Mouse (Mus musculus): Measurements from ENCODE around the gene 4930513O06Rik. TPM values are rescaled to one million over a fixed set of nuclear protein-coding genes. Genes with fewer than 3 reads are reported as not detected.

Gene 4930513O06Rik
- total and polyA plus RNA-seq, 2 experiments from 2014 or later, result not detected

DNA sequence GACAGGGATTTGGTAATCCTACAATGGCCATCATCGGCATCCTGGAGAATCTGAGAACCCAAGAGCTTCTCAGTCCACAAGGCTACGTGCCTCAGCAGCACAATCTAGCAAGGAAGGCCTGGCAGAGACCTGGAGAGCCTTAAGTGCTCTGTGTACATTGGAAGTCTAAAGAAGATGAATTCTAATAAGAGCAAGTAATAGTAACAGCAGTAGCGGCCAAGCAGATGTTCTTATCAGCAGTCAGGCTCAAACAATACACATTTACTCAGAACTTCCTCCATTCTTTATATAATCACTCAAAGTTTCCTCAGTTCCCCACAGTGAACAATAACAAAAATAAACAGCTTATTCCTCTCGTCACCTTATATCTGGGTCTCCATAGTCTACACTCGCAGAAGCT is 22.0 kb upstream of the 4930513O06Rik start:
- Histone ChIP-seq H3K27me3 (ENCODE audit: control insufficient read depth, insufficient read depth, low read length) (no peaks in the 10 kb centered on the region), H3K9ac (replicated peaks; ENCODE audit: low read depth, low read length) (no peak overlapping the region), H3K4me1 (ENCODE audit: control insufficient read depth, insufficient read depth) (no peaks in the 10 kb centered on the region), H3K36me3 (replicated peaks; ENCODE audit: control insufficient read depth, insufficient read depth, low read length) (no peaks in the 10 kb centered on the region), H3K9me3 (replicated peaks; ENCODE audit: control insufficient read depth, low read length) (no peaks in the 10 kb centered on the region), H3K4me3 (ENCODE audit: low read depth, low read length) (no peak overlapping the region), H3K4me2 (ENCODE audit: low read depth, low read length) (no peak overlapping the region), H3K27ac (ENCODE audit: low read depth) (no peak overlapping the region)
- peak; percentile 11 for DNase-seq (ENCODE audit: low spot score)
- no peak for ATAC-seq (ENCODE audit: insufficient read depth, low read depth)
- no peak for TF ChIP-seq EP300 (IDR thresholded peaks at IDR 0.05; ENCODE audit: low read depth)
- no peak for TF ChIP-seq CTCF (IDR thresholded peaks at IDR 0.05; ENCODE audit: low read depth)
- WGBS, result 57% methylated on average over 5 of the region's 5 CpGs

DNA sequence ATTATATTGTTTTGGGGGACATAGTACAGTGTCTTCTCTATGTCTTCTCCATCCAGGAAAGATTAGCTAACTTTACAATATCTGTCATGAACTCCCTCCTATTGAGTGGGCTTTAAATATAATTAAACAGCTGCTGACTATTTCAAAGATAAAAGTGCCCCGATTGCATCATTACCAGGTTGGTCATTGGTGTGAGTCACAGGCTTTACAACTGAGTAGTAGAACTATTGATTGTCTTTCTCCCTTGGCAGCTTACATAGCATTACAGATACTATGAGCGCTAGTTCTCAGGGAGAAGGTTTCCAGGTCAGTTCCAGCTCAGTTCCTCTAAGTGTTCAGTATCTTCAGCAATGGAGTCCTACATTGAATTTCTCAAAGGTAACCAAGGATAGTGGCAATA is 7.5 kb upstream of the 4930513O06Rik start:
- ATAC-seq (ENCODE audit: insufficient read depth, low read depth) (no peak), DNase-seq (ENCODE audit: low spot score) (no peak)
- H3K27ac ChIP-seq (ENCODE audit: low read depth), result no peak overlapping the region
- TF ChIP-seq CTCF (IDR thresholded peaks at IDR 0.05; ENCODE audit: low read depth) (no peak), EP300 (IDR thresholded peaks at IDR 0.05; ENCODE audit: low read depth) (no peak)
- H3K27me3 ChIP-seq (ENCODE audit: control insufficient read depth, insufficient read depth, low read length), result no peaks in the 10 kb centered on the region
- H3K4me2 ChIP-seq (ENCODE audit: low read depth, low read length), result no peak overlapping the region
- no peak overlapping the region for H3K9ac ChIP-seq (replicated peaks; ENCODE audit: low read depth, low read length)
- no peaks in the 10 kb centered on the region for H3K9me3 ChIP-seq (replicated peaks; ENCODE audit: control insufficient read depth, low read length)
- no peaks in the 10 kb centered on the region for H3K36me3 ChIP-seq (replicated peaks; ENCODE audit: control insufficient read depth, insufficient read depth, low read length)
- 86% methylated on average over 2 of the region's 2 CpGs for WGBS
- no peak overlapping the region for H3K4me3 ChIP-seq (ENCODE audit: low read depth, low read length)
- no peaks in the 10 kb centered on the region for H3K4me1 ChIP-seq (ENCODE audit: control insufficient read depth, insufficient read depth)

GRCm38 (mm10) chrX:139085077-139085476 is 966 bp upstream of the 4930513O06Rik start, which contains the start of gene Serpina7:
Gene Serpina7, minus strand, starts transcription at chrX:139085236.
- ATAC-seq (ENCODE audit: insufficient read depth, low read depth), result no peak

GRCm38 (mm10) chrX:139097197-139097596 is 11.2 kb downstream of the 4930513O06Rik start:
- H3K36me3 ChIP-seq (replicated peaks; ENCODE audit: control insufficient read depth, insufficient read depth, low read length), result no peaks in the 10 kb centered on the region
- ATAC-seq (ENCODE audit: insufficient read depth, low read depth) (no peak), DNase-seq (ENCODE audit: low spot score) (no peak)
- H3K27ac ChIP-seq (ENCODE audit: low read depth), result no peak overlapping the region
- no peak overlapping the region for H3K9ac ChIP-seq (replicated peaks; ENCODE audit: low read depth, low read length)
- no peaks in the 10 kb centered on the region for H3K4me1 ChIP-seq (ENCODE audit: control insufficient read depth, insufficient read depth)
- WGBS, result 38% methylated on average over 1 of the region's 1 CpGs
- H3K9me3 ChIP-seq (replicated peaks; ENCODE audit: control insufficient read depth, low read length), result no peaks in the 10 kb centered on the region
- no peaks in the 10 kb centered on the region for H3K27me3 ChIP-seq (ENCODE audit: control insufficient read depth, insufficient read depth, low read length)
- H3K4me2 ChIP-seq (ENCODE audit: low read depth, low read length), result no peak overlapping the region
- TF ChIP-seq CTCF (IDR thresholded peaks at IDR 0.05; ENCODE audit: low read depth) (no peak), EP300 (IDR thresholded peaks at IDR 0.05; ENCODE audit: low read depth) (no peak)
- H3K4me3 ChIP-seq (ENCODE audit: low read depth, low read length), result no peak overlapping the region

More at GRCm38 (mm10) chrX:139085077-139085476, 966 bp upstream of the 4930513O06Rik start, which contains the start of gene Serpina7:
- no peak within 1 kb of the TSS for H3K4me3 ChIP-seq (ENCODE audit: low read depth, low read length)
- no peak for DNase-seq (ENCODE audit: low spot score)
- H3K27me3 ChIP-seq (ENCODE audit: control insufficient read depth, insufficient read depth, low read length), result no peaks in the 10 kb centered on the region
- H3K36me3 ChIP-seq (replicated peaks; ENCODE audit: control insufficient read depth, insufficient read depth, low read length), result no peaks in the 10 kb centered on the region
- no peak for TF ChIP-seq CTCF (IDR thresholded peaks at IDR 0.05; ENCODE audit: low read depth)
- TF ChIP-seq EP300 (IDR thresholded peaks at IDR 0.05; ENCODE audit: low read depth), result no peak
- H3K4me1 ChIP-seq (ENCODE audit: control insufficient read depth, insufficient read depth), result no peaks in the 10 kb centered on the region
- no peak within 1 kb of the TSS for H3K9ac ChIP-seq (replicated peaks; ENCODE audit: low read depth, low read length)
- H3K4me2 ChIP-seq (ENCODE audit: low read depth, low read length), result no peak within 1 kb of the TSS
- no peaks in the 10 kb centered on the region for H3K9me3 ChIP-seq (replicated peaks; ENCODE audit: control insufficient read depth, low read length)
- H3K27ac ChIP-seq (ENCODE audit: low read depth), result no peak within 1 kb of the TSS

DNA sequence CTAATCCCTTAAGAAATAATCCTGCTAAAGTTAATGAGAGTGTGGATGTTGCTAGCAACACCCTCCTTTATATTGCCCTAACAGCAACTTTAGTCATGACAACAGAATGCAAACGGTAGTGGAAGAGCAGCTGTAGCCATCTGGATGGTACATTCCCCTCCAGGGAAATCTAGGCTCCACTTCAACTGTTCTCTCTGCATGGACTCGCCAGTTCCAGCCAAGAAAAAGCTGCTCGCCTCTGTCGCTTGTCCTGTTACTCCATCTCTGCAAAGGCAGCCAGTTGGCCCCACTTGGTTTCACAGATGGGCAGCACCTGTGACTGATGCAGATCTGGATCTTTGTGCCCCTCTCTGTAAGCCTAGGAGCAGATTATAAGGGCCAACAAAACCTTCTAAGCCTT is 48.0 kb downstream of the 4930513O06Rik start:
- Histone ChIP-seq H3K27ac (ENCODE audit: low read depth) (no peak overlapping the region), H3K4me1 (ENCODE audit: control insufficient read depth, insufficient read depth) (no peaks in the 10 kb centered on the region), H3K27me3 (ENCODE audit: control insufficient read depth, insufficient read depth, low read length) (no peaks in the 10 kb centered on the region), H3K4me2 (ENCODE audit: low read depth, low read length) (no peak overlapping the region), H3K9ac (replicated peaks; ENCODE audit: low read depth, low read length) (no peak overlapping the region), H3K4me3 (ENCODE audit: low read depth, low read length) (no peak overlapping the region), H3K36me3 (replicated peaks; ENCODE audit: control insufficient read depth, insufficient read depth, low read length) (no peaks in the 10 kb centered on the region), H3K9me3 (replicated peaks; ENCODE audit: control insufficient read depth, low read length) (no peaks in the 10 kb centered on the region)
- ATAC-seq (ENCODE audit: insufficient read depth, low read depth) (no peak), DNase-seq (ENCODE audit: low spot score) (no peak)
- TF ChIP-seq CTCF (IDR thresholded peaks at IDR 0.05; ENCODE audit: low read depth), result no peak
- no peak for TF ChIP-seq EP300 (IDR thresholded peaks at IDR 0.05; ENCODE audit: low read depth)
- 51% methylated on average over 4 of the region's 4 CpGs for WGBS

Other genes with a start within 250 kb of the 4930513O06Rik start
- gene Nrk, start 171.8 kb upstream of the 4930513O06Rik start, total RNA-seq (2014; rRNA removed; ENCODE audit: low replicate concordance), result 12.0 and 16.7 TPM in 2 replicates
- 9.7 and 9.9 TPM in 2 replicates for gene Nrk, start 171.8 kb upstream of the 4930513O06Rik start, polyA plus RNA-seq (2015; fragmentation: Nextera tagmentation; extraction: Ambion mirVana)
- gene Serpina7, start 1.0 kb upstream of the 4930513O06Rik start, total RNA-seq (2014; rRNA removed; ENCODE audit: low replicate concordance), result not detected in 2 replicates
- not detected in 2 replicates for gene Serpina7, start 1.0 kb upstream of the 4930513O06Rik start, polyA plus RNA-seq (2015; fragmentation: Nextera tagmentation; extraction: Ambion mirVana)
- gene 4933428M09Rik, start 93.0 kb downstream of the 4930513O06Rik start, total RNA-seq (2014; rRNA removed; ENCODE audit: low replicate concordance), result not detected in 2 replicates
- gene 4933428M09Rik, start 93.0 kb downstream of the 4930513O06Rik start, polyA plus RNA-seq (2015; fragmentation: Nextera tagmentation; extraction: Ambion mirVana), result not detected in 2 replicates
- 8.4 and 12.2 TPM in 2 replicates for gene Mum1l1, start 123.8 kb downstream of the 4930513O06Rik start, total RNA-seq (2014; rRNA removed; ENCODE audit: low replicate concordance)
- gene Mum1l1, start 123.8 kb downstream of the 4930513O06Rik start, polyA plus RNA-seq (2015; fragmentation: Nextera tagmentation; extraction: Ambion mirVana), result 16.0 and 16.9 TPM in 2 replicates
- not detected in 2 replicates for gene Trap1a, start 247.4 kb downstream of the 4930513O06Rik start, total RNA-seq (2014; rRNA removed; ENCODE audit: low replicate concordance)
- gene Trap1a, start 247.4 kb downstream of the 4930513O06Rik start, polyA plus RNA-seq (2015; fragmentation: Nextera tagmentation; extraction: Ambion mirVana), result not detected in 2 replicates

Measured in heart, postnatal 0 days (tissue).